Comparison of ENCODE assay signal across 9 mouse cellular contexts in genomic region chr1:63274046-63274730, GRCm38 (mm10). TPM values are rescaled to one million over a fixed set of nuclear protein-coding genes. Genes with fewer than 3 reads are reported as not detected.
DNase-seq lines count a peak whose midpoint lies in the region; ATAC-seq lines count a peak whose summit lies in the region.
"Had no signal": no experiment of that assay in that cellular context is flagged by ENCODE, and none has a peak within 500 bp of the region (broad histone marks: within the 10 kb centered on the region; RNA-seq: fewer than 3 reads in every experiment).

No protein-coding gene starts in this region.

- H3K9me3 ChIP-seq in liver, embryonic 11.5 days (ENCODE audit: control insufficient read depth, low read length): no peaks in the 10 kb centered on the region
- no peaks in the 10 kb centered on the region for H3K9me3 ChIP-seq in forebrain, embryonic 10.5 days
- H3K9me3 ChIP-seq in limb, embryonic 10.5 days (replicated peaks): no peaks in the 10 kb centered on the region
- no peaks in the 10 kb centered on the region for H3K9me3 ChIP-seq in neural tube, embryonic 15.5 days (replicated peaks)

- no peak for ATAC-seq in liver, embryonic 11.5 days (replicated peaks; ENCODE audit: low FRiP score)
- ATAC-seq in neural tube, embryonic 15.5 days (ENCODE audit: low FRiP score): no peak
- ATAC-seq in megakaryocyte-erythroid progenitor cell, adult 5-6 weeks (replicated peaks; ENCODE audit: low FRiP score, low TSS enrichment, poor library complexity, severe bottlenecking): no peak
- no peak for ATAC-seq in granulocyte monocyte progenitor cell, adult 5-6 weeks (replicated peaks; ENCODE audit: poor library complexity, severe bottlenecking)

- peak overlapping the region; percentile 55 for H3K4me3 ChIP-seq in liver, embryonic 11.5 days (ENCODE audit: low read depth, low read length)
- H3K4me3 ChIP-seq in forebrain, embryonic 10.5 days: peak overlapping the region; percentile 75
- H3K4me3 ChIP-seq in limb, embryonic 10.5 days: peak overlapping the region; percentile 71
- H3K4me3 ChIP-seq in neural tube, embryonic 15.5 days (replicated peaks): peak overlapping the region; percentile 58

- peak overlapping the region; percentile 65 for H3K4me2 ChIP-seq in liver, embryonic 11.5 days
- peak overlapping the region; percentile 63 for H3K4me2 ChIP-seq in neural tube, embryonic 15.5 days

- H3K9ac ChIP-seq in liver, embryonic 11.5 days (ENCODE audit: low read depth, low read length): no peak overlapping the region
- H3K9ac ChIP-seq in neural tube, embryonic 15.5 days (replicated peaks): peak overlapping the region; percentile 68; the same call in 1 of the 2 replicates

- H3K36me3 ChIP-seq in liver, embryonic 11.5 days (ENCODE audit: control insufficient read depth, insufficient read depth, low read length): no peaks in the 10 kb centered on the region
- H3K36me3 ChIP-seq in forebrain, embryonic 10.5 days (replicated peaks): no peaks in the 10 kb centered on the region
- H3K36me3 ChIP-seq in limb, embryonic 10.5 days: no peaks in the 10 kb centered on the region
- H3K36me3 ChIP-seq in neural tube, embryonic 15.5 days: no peaks in the 10 kb centered on the region

- H3K27ac ChIP-seq in liver, embryonic 11.5 days (ENCODE audit: low read depth, low read length): no peak overlapping the region
- peak overlapping the region; percentile 93 for H3K27ac ChIP-seq in forebrain, embryonic 10.5 days
- peak overlapping the region; percentile 93 for H3K27ac ChIP-seq in limb, embryonic 10.5 days
- H3K27ac ChIP-seq in neural tube, embryonic 15.5 days (replicated peaks): peak overlapping the region; percentile 77; the same call in 1 of the 2 replicates

- WGBS in liver, embryonic 11.5 days: 17% methylated on average over 19 of the region's 19 CpGs
- WGBS in forebrain, embryonic 10.5 days: 12% methylated on average over 19 of the region's 19 CpGs
- 15% methylated on average over 19 of the region's 19 CpGs for WGBS in limb, embryonic 10.5 days
- 9% methylated on average over 19 of the region's 19 CpGs for WGBS in neural tube, embryonic 15.5 days

- H3K27me3 ChIP-seq in liver, embryonic 11.5 days (replicated peaks; ENCODE audit: control insufficient read depth, insufficient read depth, low read length): peaks cover 76% of the 10 kb centered on the region
- H3K27me3 ChIP-seq in forebrain, embryonic 10.5 days (ENCODE audit: poor library complexity, severe bottlenecking): peaks cover 98% of the 10 kb centered on the region
- H3K27me3 ChIP-seq in limb, embryonic 10.5 days (ENCODE audit: low read depth, poor library complexity, severe bottlenecking): peaks cover 90% of the 10 kb centered on the region
- H3K27me3 ChIP-seq in neural tube, embryonic 15.5 days (replicated peaks): peaks cover 46% of the 10 kb centered on the region

- no peak for DNase-seq in liver, embryonic 11.5 days (ENCODE audit: low spot score)
- DNase-seq in liver: no peak
- DNase-seq in forebrain, embryonic 10.5 days (ENCODE audit: extremely low spot score, low spot score): no peak
- no peak for DNase-seq in limb, embryonic 10.5 days (ENCODE audit: low spot score)
- no peak for DNase-seq in layer of hippocampus, adult 8-10 months (ENCODE audit: low spot score in 2 of 2)

- 0 out of 2 replicates have a peak, but pooled peaks cover 3% of the 10 kb centered on the region for H3K4me1 ChIP-seq in liver, embryonic 11.5 days (replicated peaks; ENCODE audit: control insufficient read depth, insufficient read depth, low read length)
- H3K4me1 ChIP-seq in forebrain, embryonic 10.5 days: peaks cover 28% of the 10 kb centered on the region
- peaks cover 9% of the 10 kb centered on the region for H3K4me1 ChIP-seq in limb, embryonic 10.5 days
- 0 out of 2 replicates have a peak, but pooled peaks cover 3% of the 10 kb centered on the region for H3K4me1 ChIP-seq in neural tube, embryonic 15.5 days

RNA-seq across cellular contexts. Expression of gene Zdbf2, which starts 1.1 kb away (rescaled TPM):
- 3.8 TPM in 2 replicates for polyA plus RNA-seq in liver, embryonic 11.5 days (2014; fragmentation: Nextera tagmentation; extraction: Ambion mirVana)
- polyA plus RNA-seq in forebrain, embryonic 10.5 days (2016; fragmentation: Nextera tagmentation; extraction: Ambion mirVana): 21.6 and 25.1 TPM in 2 replicates
- polyA plus RNA-seq in limb, embryonic 10.5 days (2016; fragmentation: Nextera tagmentation; extraction: Ambion mirVana): 10.9 and 12.8 TPM in 2 replicates
- 24.8 and 31.3 TPM in 2 replicates for polyA plus RNA-seq in neural tube, embryonic 15.5 days (2015; fragmentation: Nextera tagmentation; extraction: Ambion mirVana)
- total RNA-seq in layer of hippocampus, adult 8-10 months (2022): 10 to 100 TPM; 11.0 to 17.9 (median 15.7) TPM
- total RNA-seq in megakaryocyte-erythroid progenitor cell, adult 5-6 weeks (2014; fragmentation: Nextera tagmentation): not detected in 2 replicates
- total RNA-seq in megakaryocyte-erythroid progenitor cell, adult 5-6 weeks (2017): not detected in 2 replicates
- total RNA-seq in granulocyte monocyte progenitor cell, adult 5-6 weeks (2014; fragmentation: Nextera tagmentation): not detected in 2 replicates
- total RNA-seq in granulocyte monocyte progenitor cell, adult 5-6 weeks (2017): not detected in 2 replicates
- total RNA-seq: common myeloid progenitor, adult 5-6 weeks had no signal

RNA-seq across cellular contexts. Expression of gene Gpr1, which starts 59.8 kb away (rescaled TPM):
- polyA plus RNA-seq in liver, embryonic 11.5 days (2014; fragmentation: Nextera tagmentation; extraction: Ambion mirVana): 0.09 and 0.14 TPM in 2 replicates
- 0.26 and 0.33 TPM in 2 replicates for polyA plus RNA-seq in forebrain, embryonic 10.5 days (2016; fragmentation: Nextera tagmentation; extraction: Ambion mirVana)
- polyA plus RNA-seq in limb, embryonic 10.5 days (2016; fragmentation: Nextera tagmentation; extraction: Ambion mirVana): 0.08 and 0.15 TPM in 2 replicates
- polyA plus RNA-seq in neural tube, embryonic 15.5 days (2015; fragmentation: Nextera tagmentation; extraction: Ambion mirVana): 0.54 and 0.78 TPM in 2 replicates
- under 1 TPM; 0.31 to 0.74 (median 0.67) TPM for total RNA-seq in layer of hippocampus, adult 8-10 months (2022)
- total RNA-seq in megakaryocyte-erythroid progenitor cell, adult 5-6 weeks (2014; fragmentation: Nextera tagmentation): not detected in 2 replicates
- not detected in 2 replicates for total RNA-seq in megakaryocyte-erythroid progenitor cell, adult 5-6 weeks (2017)
- not detected in 2 replicates for total RNA-seq in granulocyte monocyte progenitor cell, adult 5-6 weeks (2014; fragmentation: Nextera tagmentation)
- total RNA-seq in granulocyte monocyte progenitor cell, adult 5-6 weeks (2017): not detected in 2 replicates
- total RNA-seq: common myeloid progenitor, adult 5-6 weeks had no signal
